In the genomic region with DNA sequence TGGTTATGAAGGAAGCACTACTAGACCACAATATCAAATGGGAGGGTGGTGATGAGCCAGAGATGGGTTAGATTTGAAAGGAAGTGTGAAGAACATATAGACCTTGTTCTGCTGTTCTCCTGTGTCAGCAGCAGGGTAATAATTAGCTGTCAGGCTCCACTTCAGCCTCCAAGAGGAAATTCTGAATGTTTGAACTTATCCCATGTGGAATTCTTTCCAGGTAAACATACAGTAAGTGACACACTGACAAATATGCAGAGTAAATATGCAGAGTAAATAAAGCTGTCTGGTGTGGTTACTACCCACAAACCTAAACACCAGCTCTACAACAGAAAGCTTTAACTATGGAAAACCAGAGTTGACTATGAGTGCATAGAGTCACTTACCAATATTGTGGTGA, we compare ENCODE assay signal across 36 mouse cellular contexts.
"Had no signal": no experiment of that assay in that cellular context is flagged by ENCODE, and none has a peak within 500 bp of the region (broad histone marks: within the 10 kb centered on the region; RNA-seq: fewer than 3 reads in every experiment).

No protein-coding gene starts in this region.

- H3K9ac ChIP-seq: heart, embryonic 12.5 days; heart, embryonic 13.5 days; heart, embryonic 15.5 days; hindbrain, embryonic 12.5 days; hindbrain, embryonic 13.5 days; hindbrain, embryonic 14.5 days; hindbrain, embryonic 15.5 days; intestine, embryonic 15.5 days; kidney, embryonic 15.5 days had no signal

- H3K4me1 ChIP-seq: heart, embryonic 10.5 days; heart, embryonic 12.5 days; heart, embryonic 13.5 days; heart, embryonic 15.5 days; hindbrain, embryonic 10.5 days; hindbrain, embryonic 12.5 days; hindbrain, embryonic 15.5 days; intestine, embryonic 15.5 days; kidney, embryonic 15.5 days had no signal

- ATAC-seq: hindbrain, embryonic 16.5 days; hindbrain, postnatal 0 days; inflammation-experienced regulatory T-cells, adult 6 months; intestine, embryonic 15.5 days; intestine, embryonic 16.5 days; intestine, postnatal 0 days had no signal

- H3K4me3 ChIP-seq: heart, adult 2 months; heart, embryonic 10.5 days; heart, embryonic 12.5 days; heart, embryonic 13.5 days; heart, embryonic 15.5 days; hindbrain, embryonic 10.5 days; hindbrain, embryonic 12.5 days; hindbrain, embryonic 13.5 days; hindbrain, embryonic 15.5 days; intestine, embryonic 15.5 days; kidney, embryonic 15.5 days had no signal

- H3K27ac ChIP-seq: heart, adult 2 months; heart, embryonic 10.5 days; heart, embryonic 13.5 days; heart, embryonic 15.5 days; hindbrain, embryonic 10.5 days; hindbrain, embryonic 12.5 days; hindbrain, embryonic 13.5 days; hindbrain, embryonic 14.5 days; hindbrain, embryonic 15.5 days; hindbrain, postnatal 0 days; intestine, embryonic 15.5 days; kidney, embryonic 15.5 days; kidney, postnatal 0 days had no signal

- H3K36me3 ChIP-seq: heart, embryonic 10.5 days; heart, embryonic 12.5 days; heart, embryonic 13.5 days; heart, embryonic 15.5 days; hindbrain, embryonic 10.5 days; intestine, embryonic 15.5 days; kidney, embryonic 15.5 days had no signal

- H3K9me3 ChIP-seq: heart, embryonic 10.5 days; heart, embryonic 12.5 days; heart, embryonic 13.5 days; heart, embryonic 15.5 days; hindbrain, embryonic 10.5 days; hindbrain, embryonic 12.5 days; hindbrain, embryonic 13.5 days; hindbrain, embryonic 15.5 days; intestine, embryonic 15.5 days; kidney, embryonic 15.5 days had no signal

- H3K27me3 ChIP-seq: heart, embryonic 12.5 days; heart, embryonic 13.5 days; heart, embryonic 15.5 days; hindbrain, embryonic 12.5 days; hindbrain, embryonic 13.5 days; hindbrain, embryonic 15.5 days; intestine, embryonic 15.5 days; kidney, embryonic 15.5 days had no signal

- DNase-seq: heart, adult 18-20 months; heart, adult 2 months; heart, postnatal 10 days; heart, postnatal 14 days; heart, postnatal 36 days; heart, postnatal 4 days; kidney, adult 11 months; kidney, adult 18-20 months; kidney, adult 2 months; kidney, adult 8-10 months; kidney, adult 9 months; kidney, postnatal 10 days; kidney, postnatal 14 days; kidney, postnatal 25 days; kidney, postnatal 36 days; kidney, postnatal 4 days; layer of hippocampus, adult 9-11 months; layer of hippocampus, postnatal 36 days had no signal

- H3K4me2 ChIP-seq: heart, embryonic 11.5 days; heart, embryonic 12.5 days; heart, embryonic 13.5 days; heart, embryonic 15.5 days; hindbrain, embryonic 12.5 days; hindbrain, embryonic 13.5 days; hindbrain, embryonic 14.5 days; hindbrain, embryonic 15.5 days; intestine, embryonic 15.5 days; kidney, embryonic 15.5 days had no signal
